In the genomic region with DNA sequence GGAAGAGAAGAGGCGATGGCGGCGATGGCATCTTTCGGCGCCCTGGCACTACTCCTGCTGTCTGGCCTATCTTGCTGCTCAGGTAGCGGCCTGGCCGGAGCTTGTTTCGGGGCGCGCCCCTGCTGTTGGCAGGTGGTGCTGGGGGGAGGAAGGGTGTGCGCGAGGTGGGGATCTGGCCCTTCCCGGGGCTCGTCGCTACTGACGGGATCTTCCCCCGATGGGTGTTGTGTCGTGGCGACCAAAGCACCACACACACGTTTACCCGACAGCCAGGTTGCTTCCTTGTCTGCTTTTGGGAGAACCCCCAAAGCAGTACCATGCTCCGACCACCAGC, we compare ENCODE assay signal across 8 mouse cellular contexts. TPM values are rescaled to one million over a fixed set of nuclear protein-coding genes. Genes with fewer than 3 reads are reported as not detected.
DNase-seq lines count a peak whose midpoint lies in the region; ATAC-seq and TF ChIP-seq lines count a peak whose summit lies in the region.

No protein-coding gene starts in this region.

- in situ Hi-C loops in ES-E14 (cut with MboI; ENCODE audit: low sequenced_read_pairs in 2 of 2, unreplicated experiment in 2 of 2), result no loop called here

- H3K9ac ChIP-seq in heart, embryonic 14.5 days (ENCODE audit: low read length), result peak overlapping the region; percentile 85
- H3K9ac ChIP-seq in ES-E14 (ENCODE audit: insufficient read depth, low read depth, low read length, poor library complexity, severe bottlenecking), result peak overlapping the region; percentile 97
- H3K9ac ChIP-seq in forebrain, postnatal 0 days, result peak overlapping the region; percentile 76

- ATAC-seq in heart, embryonic 14.5 days (ENCODE audit: insufficient number of reproducible peaks, insufficient read depth, low FRiP score, low read depth), result no peak
- peak; percentile 16 for ATAC-seq in forebrain, postnatal 0 days
- ATAC-seq in cerebellum, adult (ENCODE audit: insufficient number of reproducible peaks, low FRiP score, low TSS enrichment), result no peak

- peaks cover 53% of the 10 kb centered on the region for H3K79me2 ChIP-seq in macrophage (ENCODE audit: inconsistent target)

- TF ChIP-seq CTCF in forebrain, postnatal 0 days (IDR thresholded peaks at IDR 0.05; ENCODE audit: low read depth), result no peak

- H3K9me3 ChIP-seq in heart, embryonic 14.5 days (ENCODE audit: control insufficient read depth, low read length), result no peaks in the 10 kb centered on the region
- no peaks in the 10 kb centered on the region for H3K9me3 ChIP-seq in ES-E14 (ENCODE audit: control insufficient read depth, insufficient read depth, low read depth, low read length)
- H3K9me3 ChIP-seq in forebrain, postnatal 0 days (ENCODE audit: low read length), result no peaks in the 10 kb centered on the region

- no peaks in the 10 kb centered on the region for H3K27me3 ChIP-seq in heart, embryonic 14.5 days (ENCODE audit: control insufficient read depth, insufficient read depth, low read length)
- H3K27me3 ChIP-seq in forebrain, postnatal 0 days (ENCODE audit: insufficient read depth, low read length), result no peaks in the 10 kb centered on the region

- H3K4me1 ChIP-seq in heart, embryonic 14.5 days (ENCODE audit: control insufficient read depth in 2 of 2, insufficient read depth in 2 of 2, low read length in 2 of 2), result no peaks in the 10 kb centered on the region; a peak in 1 of 4 replicates
- peaks cover 2 to 3% of the 10 kb centered on the region in 2 experiments; a peak in 2 of 4 replicates for H3K4me1 ChIP-seq in ES-E14 (ENCODE audit: control insufficient read depth in 2 of 2, insufficient read depth in 2 of 2, low read length in 2 of 2, poor library complexity in 1 of 2)
- peaks cover 14% of the 10 kb centered on the region; the same call in 1 of the 2 replicates for H3K4me1 ChIP-seq in forebrain, postnatal 0 days (ENCODE audit: insufficient read depth)

- H3K4me2 ChIP-seq in heart, embryonic 14.5 days (ENCODE audit: low read length), result peak overlapping the region; percentile 67
- peak overlapping the region; percentile 54 for H3K4me2 ChIP-seq in forebrain, postnatal 0 days (ENCODE audit: low read depth)

- H3K4me3 ChIP-seq in heart, embryonic 14.5 days (ENCODE audit: control insufficient read depth in 1 of 2, insufficient read depth in 1 of 2, low read depth in 1 of 2, low read length in 2 of 2), result peak overlapping the region; percentile 60 to 75
- H3K4me3 ChIP-seq in ES-E14 (ENCODE audit: insufficient read depth in 1 of 2, low read depth in 1 of 2, low read length in 2 of 2, poor library complexity in 1 of 2, severe bottlenecking in 1 of 2) (peak overlapping the region; percentile 89 to 92), macrophage (ENCODE audit: inconsistent target) (peak overlapping the region; percentile 52)
- H3K4me3 ChIP-seq in forebrain, postnatal 0 days (ENCODE audit: low read depth, low read length), result peak overlapping the region; percentile 53

- WGBS in heart, embryonic 14.5 days, result 18% methylated on average over 22 of the region's 22 CpGs
- WGBS in forebrain, postnatal 0 days, result 29% methylated on average over 22 of the region's 22 CpGs
- WGBS in macrophage (ENCODE audit: missing documents), result 40% methylated on average over 12 of the region's 22 CpGs

- no peak for DNase-seq in heart, adult 8-10 months (ENCODE audit: low spot score)
- DNase-seq in ES-E14 (ENCODE audit: low read depth, low spot score), result no peak
- no peak for DNase-seq in forebrain, postnatal 0 days
- DNase-seq in urinary bladder, postnatal 14 days (ENCODE audit: low spot score), result no peak
- DNase-seq in thymus, adult 18-20 months, result no peak

- peak overlapping the region; percentile 82 to 96 for H3K27ac ChIP-seq in heart, embryonic 14.5 days (replicated peaks in 1 of 2; ENCODE audit: control insufficient read depth in 1 of 2, insufficient read depth in 1 of 2, low read depth in 2 of 2, low read length in 2 of 2)
- H3K27ac ChIP-seq in ES-E14 (ENCODE audit: insufficient read depth, low read depth, low read length, poor library complexity, severe bottlenecking) (peak overlapping the region; percentile 95), macrophage (peak overlapping the region; percentile 38)
- peak overlapping the region; percentile 91 for H3K27ac ChIP-seq in forebrain, postnatal 0 days (ENCODE audit: low read depth, low read length)

- peaks cover 26% of the 10 kb centered on the region for H3K36me3 ChIP-seq in heart, embryonic 14.5 days (ENCODE audit: control insufficient read depth, insufficient read depth, low read length)
- H3K36me3 ChIP-seq in ES-E14 (ENCODE audit: control insufficient read depth, insufficient read depth, low read length, poor library complexity, severe bottlenecking) (peaks cover 23% of the 10 kb centered on the region), macrophage (ENCODE audit: inconsistent target) (no peaks in the 10 kb centered on the region)
- H3K36me3 ChIP-seq in forebrain, postnatal 0 days (ENCODE audit: insufficient read depth), result 0 out of 2 replicates have a peak, but pooled peaks cover 4% of the 10 kb centered on the region

TF ChIP-seq in ES-E14, 5 proteins besides CTCF, POLR2A, EP300 and RAD21:
- TF ChIP-seq ZNF384 (IDR thresholded peaks at IDR 0.05; ENCODE audit: low read depth, low read length), result no peak

RNA-seq across cellular contexts. Expression of gene Ssr4, which starts 0.4 kb away (rescaled TPM):
- polyA plus RNA-seq in heart, embryonic 14.5 days (2014; fragmentation: Nextera tagmentation; extraction: Ambion mirVana), result 186 and 206 TPM in 2 replicates
- 10 to 100 TPM; 75.9 to 94.2 (median 84.8) TPM for total RNA-seq in heart, adult 8-10 months (2022)
- 290 and 294 TPM in 2 replicates for total RNA-seq in ES-E14 (2012; rRNA removed)
- total RNA-seq in forebrain, postnatal 0 days (2014; rRNA removed), result 107 and 169 TPM in 2 replicates
- polyA plus RNA-seq in forebrain, postnatal 0 days (2015; fragmentation: Nextera tagmentation; extraction: Ambion mirVana), result 167 and 186 TPM in 2 replicates
- 10 to 100 TPM; 21.5 to 86.8 (median 54.1) TPM for total RNA-seq in macrophage (2018; cell fraction: chromatin; rRNA removed)
- total RNA-seq in macrophage (2018; cell fraction: cytosol; rRNA removed), result 100 to 1,000 TPM in 17 of 26 experiments, 10 to 100 TPM in 9; 73.9 to 142 (median 106) TPM
- 100 to 1,000 TPM in 2 of 26 experiments, 10 to 100 TPM in 24; 35.9 to 147 (median 71.2) TPM for total RNA-seq in macrophage (2018; cell fraction: nucleus; rRNA removed)
- 92.9 to 202 TPM (median 173 TPM) in 3 replicates for polyA plus RNA-seq in macrophage (2018)

RNA-seq across cellular contexts. Expression of gene Idh3g, which starts 0.5 kb away (rescaled TPM):
- polyA plus RNA-seq in heart, embryonic 14.5 days (2014; fragmentation: Nextera tagmentation; extraction: Ambion mirVana), result 498 and 508 TPM in 2 replicates
- total RNA-seq in heart, adult 8-10 months (2022), result 100 to 1,000 TPM; 702 to 775 (median 723) TPM
- 169 and 194 TPM in 2 replicates for total RNA-seq in ES-E14 (2012; rRNA removed)
- 177 and 186 TPM in 2 replicates for total RNA-seq in forebrain, postnatal 0 days (2014; rRNA removed)
- 208 and 213 TPM in 2 replicates for polyA plus RNA-seq in forebrain, postnatal 0 days (2015; fragmentation: Nextera tagmentation; extraction: Ambion mirVana)
- total RNA-seq in macrophage (2018; cell fraction: chromatin; rRNA removed), result 100 to 1,000 TPM in 5 of 26 experiments, 10 to 100 TPM in 21; 11.0 to 142 (median 55.6) TPM
- total RNA-seq in macrophage (2018; cell fraction: cytosol; rRNA removed), result 10 to 100 TPM; 49.1 to 85.8 (median 57.3) TPM
- 100 to 1,000 TPM in 1 of 26 experiments, 10 to 100 TPM in 25; 15.8 to 103 (median 35.5) TPM for total RNA-seq in macrophage (2018; cell fraction: nucleus; rRNA removed)
- 74.1 to 137 TPM (median 85.2 TPM) in 3 replicates for polyA plus RNA-seq in macrophage (2018)

RNA-seq across cellular contexts. Expression of gene Srpk3, which starts 13.0 kb away (rescaled TPM):
- polyA plus RNA-seq in heart, embryonic 14.5 days (2014; fragmentation: Nextera tagmentation; extraction: Ambion mirVana), result 76.5 and 79.5 TPM in 2 replicates
- total RNA-seq in heart, adult 8-10 months (2022), result 10 to 100 TPM; 23.9 to 31.6 (median 30.8) TPM
- total RNA-seq in ES-E14 (2012; rRNA removed), result 1.2 and 1.5 TPM in 2 replicates
- total RNA-seq in forebrain, postnatal 0 days (2014; rRNA removed), result 0.14 and 0.62 TPM in 2 replicates
- polyA plus RNA-seq in forebrain, postnatal 0 days (2015; fragmentation: Nextera tagmentation; extraction: Ambion mirVana), result 0.91 and 0.99 TPM in 2 replicates
- 1 to 10 TPM in 24 of 26 experiments, under 1 TPM in 2; 0.74 to 8.6 (median 3.7) TPM for total RNA-seq in macrophage (2018; cell fraction: chromatin; rRNA removed)
- under 1 TPM; 0.06 to 0.73 (median 0.25) TPM for total RNA-seq in macrophage (2018; cell fraction: cytosol; rRNA removed)
- 1 to 10 TPM in 19 of 26 experiments, under 1 TPM in 7; 0.39 to 3.9 (median 1.4) TPM for total RNA-seq in macrophage (2018; cell fraction: nucleus; rRNA removed)
- 0.25 to 0.87 TPM (median 0.77 TPM) in 3 replicates for polyA plus RNA-seq in macrophage (2018)

RNA-seq across cellular contexts. Expression of gene Plxnb3, which starts 30.3 kb away (rescaled TPM):
- 0.31 and 0.69 TPM in 2 replicates for polyA plus RNA-seq in heart, embryonic 14.5 days (2014; fragmentation: Nextera tagmentation; extraction: Ambion mirVana)
- total RNA-seq in heart, adult 8-10 months (2022), result 1 to 10 TPM; 1.6 to 1.9 (median 1.7) TPM
- total RNA-seq in ES-E14 (2012; rRNA removed), result 0.27 and 0.32 TPM in 2 replicates
- total RNA-seq in forebrain, postnatal 0 days (2014; rRNA removed), result 0.62 and 1.6 TPM in 2 replicates
- 0.29 and 0.45 TPM in 2 replicates for polyA plus RNA-seq in forebrain, postnatal 0 days (2015; fragmentation: Nextera tagmentation; extraction: Ambion mirVana)
- total RNA-seq in macrophage (2018; cell fraction: chromatin; rRNA removed), result 10 to 100 TPM in 11 of 26 experiments, 1 to 10 TPM in 15; 1.1 to 26.4 (median 9.4) TPM
- total RNA-seq in macrophage (2018; cell fraction: cytosol; rRNA removed), result 1 to 10 TPM; 1.3 to 6.4 (median 2.6) TPM
- 10 to 100 TPM in 6 of 26 experiments, 1 to 10 TPM in 20; 2.0 to 14.1 (median 7.0) TPM for total RNA-seq in macrophage (2018; cell fraction: nucleus; rRNA removed)
- polyA plus RNA-seq in macrophage (2018), result 0.69 to 2.3 TPM (median 1.4 TPM) in 3 replicates

RNA-seq across cellular contexts. Expression of gene Pdzd4, which starts 37.6 kb away (rescaled TPM):
- 0.40 and 0.42 TPM in 2 replicates for polyA plus RNA-seq in heart, embryonic 14.5 days (2014; fragmentation: Nextera tagmentation; extraction: Ambion mirVana)
- total RNA-seq in heart, adult 8-10 months (2022), result 1 to 10 TPM; 1.2 to 1.7 (median 1.6) TPM
- total RNA-seq in ES-E14 (2012; rRNA removed), result 55.2 and 97.6 TPM in 2 replicates
- 239 and 252 TPM in 2 replicates for total RNA-seq in forebrain, postnatal 0 days (2014; rRNA removed)
- polyA plus RNA-seq in forebrain, postnatal 0 days (2015; fragmentation: Nextera tagmentation; extraction: Ambion mirVana), result 3.4 and 4.0 TPM in 2 replicates
- total RNA-seq in macrophage (2018; cell fraction: chromatin; rRNA removed), result under 1 TPM in 5 of 26 experiments, not detected in 21; 0.16 to 0.57 (median 0.18) TPM
- under 1 TPM in 17 of 26 experiments, not detected in 9; 0.03 to 0.22 (median 0.13) TPM for total RNA-seq in macrophage (2018; cell fraction: cytosol; rRNA removed)
- under 1 TPM in 15 of 26 experiments, not detected in 11; 0.11 to 0.40 (median 0.20) TPM for total RNA-seq in macrophage (2018; cell fraction: nucleus; rRNA removed)
- polyA plus RNA-seq in macrophage (2018), result 0.07 to 0.10 TPM (median 0.09 TPM) in 3 replicates

Comparison
In these comparisons a context has a peak if more than half of its experiments do, and no peak if none do; other contexts are left out.
1. H3K27ac ChIP-seq: peak in every context shown above with its lines; median percentile 95 in ES-E14; 91 in forebrain, postnatal 0 days; 89 in heart, embryonic 14.5 days; 38 in macrophage.